Mouse (Mus musculus) testis, adult 2 months (tissue): ENCODE results near the gene Cfdp1.

ENCODE experiments used
- CTCF ChIP-seq: fragments of 200-500 bp; IDR thresholded peaks from 2 replicates; pipeline ENCODE4 v1.5.1; 2012; ENCODE audit warnings: low read depth, mild to moderate bottlenecking, inconsistent platforms, low read length, moderate library complexity; ENCODE audit not compliant: control insufficient read depth, insufficient read depth, insufficient replicate concordance
- POLR2A ChIP-seq: fragments of 200-500 bp; IDR thresholded peaks from 2 replicates; pipeline ENCODE4 v1.6.1; 2012; ENCODE audit warnings: low read depth, mild to moderate bottlenecking, inconsistent platforms, low read length, moderate library complexity; ENCODE audit not compliant: control insufficient read depth

GRCm38 (mm10) chr8:111760708-111761107, 93.4 kb downstream of the Cfdp1 start:
- no peak for TF ChIP-seq POLR2A
- no peak for TF ChIP-seq CTCF
